Mouse (Mus musculus) ES-Bruce4 (cell line): ENCODE measurements around the gene Pcgf6. TPM values are rescaled to one million over a fixed set of nuclear protein-coding genes. Genes with fewer than 3 reads are reported as not detected.
A peak's percentile ranks its signal among the peaks of the same experiment; 100 is the strongest.

Source experiments
- H3K27ac ChIP-seq: 2 replicates; pipeline ENCODE4 v1.5.1; 2012; ENCODE audit warnings: low read length, inconsistent platforms; ENCODE audit not compliant: insufficient read depth
- H3K27me3 ChIP-seq: 2 replicates; pipeline ENCODE4 v1.6.1; 2012; ENCODE audit warnings: mild to moderate bottlenecking, low read length, inconsistent platforms; ENCODE audit not compliant: control insufficient read depth, poor library complexity, insufficient read depth, severe bottlenecking
- H3K36me3 ChIP-seq: 2 replicates; pipeline ENCODE4 v1.6.1; 2012; ENCODE audit warnings: inconsistent platforms, mild to moderate bottlenecking, low read length, moderate library complexity; ENCODE audit not compliant: control insufficient read depth, poor library complexity, insufficient read depth, severe bottlenecking
- H3K4me1 ChIP-seq: one replicate; pipeline ENCODE4 v1.8.1; 2011; ENCODE audit warnings: low read length; ENCODE audit not compliant: control insufficient read depth, insufficient read depth
- H3K4me3 ChIP-seq: 2 replicates; pipeline ENCODE4 v1.5.1; 2011; ENCODE audit warnings: low read depth, mild to moderate bottlenecking, low read length
- H3K9ac ChIP-seq: 2 replicates; pipeline ENCODE4 v1.6.1; 2012; ENCODE audit warnings: low read depth, mild to moderate bottlenecking, inconsistent platforms; ENCODE audit not compliant: poor library complexity, severe bottlenecking
- H3K9me3 ChIP-seq: replicated peaks from 2 replicates; pipeline ENCODE4 v1.6.1; 2012; ENCODE audit warnings: mild to moderate bottlenecking, low read length, inconsistent platforms; ENCODE audit not compliant: control insufficient read depth, poor library complexity, insufficient read depth, severe bottlenecking
- CTCF ChIP-seq: IDR thresholded peaks from one replicate; pipeline ENCODE4 v1.8.1; 2011; ENCODE audit warnings: low read depth, low read length
- EP300 ChIP-seq: IDR thresholded peaks from 2 replicates; pipeline ENCODE4 v1.6.1; 2011; ENCODE audit warnings: low read depth, low read length; ENCODE audit not compliant: insufficient read depth
- POLR2A ChIP-seq: IDR thresholded peaks from one replicate; pipeline ENCODE4 v1.8.1; 2011; ENCODE audit warnings: low read length; ENCODE audit not compliant: insufficient read depth
- polyA plus RNA-seq: library from polyadenylated mRNA; stranded (reverse); fragments of >200 nt; gene quantifications from 2 replicates; pipeline ENCODE4 v1.2.4, GENCODE M21; 2011; ENCODE audit warnings: low read depth; ENCODE audit not compliant: missing spikeins, insufficient read depth, insufficient read length

Pcgf6 gene
- polyA plus RNA-seq = 70.7 and 73.2 TPM in 2 replicates

DNA sequence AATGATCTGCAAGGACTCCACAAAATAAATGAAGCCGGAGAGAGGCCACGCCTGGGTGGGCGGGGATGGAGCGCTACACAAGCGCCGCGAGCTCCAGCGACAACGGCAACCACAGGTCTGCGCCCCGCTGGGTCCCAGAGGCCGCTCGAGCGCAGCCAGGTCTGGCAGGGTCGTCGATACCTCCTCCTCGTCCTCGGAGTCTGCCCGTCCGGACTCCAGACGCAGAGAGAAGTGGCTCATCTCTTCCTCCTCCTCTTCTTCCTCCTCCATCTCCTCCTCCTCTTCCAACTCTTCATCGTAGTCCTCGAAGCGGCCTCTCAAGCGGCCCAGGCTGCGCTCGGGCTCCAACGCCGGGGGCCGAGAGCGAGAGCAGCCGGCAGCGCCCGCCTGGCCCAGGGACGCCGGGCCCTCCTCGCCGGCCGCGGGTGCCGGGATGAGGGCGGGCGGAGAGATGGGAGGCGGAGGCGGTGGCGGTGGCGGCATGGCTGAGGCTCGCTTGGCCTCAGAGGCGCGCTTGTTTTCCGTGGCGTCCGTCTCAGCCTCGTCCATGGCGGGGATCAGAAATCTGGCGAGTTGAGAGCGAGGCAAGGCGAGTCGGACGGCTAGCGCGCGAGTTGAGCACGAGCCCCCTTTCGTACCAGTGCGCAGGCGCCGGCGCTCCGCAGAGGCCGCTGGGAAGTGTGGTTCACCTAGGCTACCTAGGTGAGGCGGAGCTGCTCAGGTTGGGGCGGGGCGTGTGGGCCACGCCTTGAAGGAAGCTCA lies at the start of gene Pcgf6:
Gene Pcgf6, minus strand, starts transcription at position 636 of the 762 bp plus-strand sequence.
- Histone ChIP-seq H3K9me3 (no peaks in the 10 kb centered on the region), H3K27ac (peak within 1 kb of the TSS; percentile 46), H3K36me3 (peaks cover 13% of the 10 kb centered on the region), H3K4me1 (peaks cover 1% of the 10 kb centered on the region), H3K4me3 (peak within 1 kb of the TSS; percentile 91), H3K27me3 (no peaks in the 10 kb centered on the region), H3K9ac (peak within 1 kb of the TSS; percentile 88)
- TF ChIP-seq CTCF (no peak), POLR2A (peak; percentile 66)

DNA sequence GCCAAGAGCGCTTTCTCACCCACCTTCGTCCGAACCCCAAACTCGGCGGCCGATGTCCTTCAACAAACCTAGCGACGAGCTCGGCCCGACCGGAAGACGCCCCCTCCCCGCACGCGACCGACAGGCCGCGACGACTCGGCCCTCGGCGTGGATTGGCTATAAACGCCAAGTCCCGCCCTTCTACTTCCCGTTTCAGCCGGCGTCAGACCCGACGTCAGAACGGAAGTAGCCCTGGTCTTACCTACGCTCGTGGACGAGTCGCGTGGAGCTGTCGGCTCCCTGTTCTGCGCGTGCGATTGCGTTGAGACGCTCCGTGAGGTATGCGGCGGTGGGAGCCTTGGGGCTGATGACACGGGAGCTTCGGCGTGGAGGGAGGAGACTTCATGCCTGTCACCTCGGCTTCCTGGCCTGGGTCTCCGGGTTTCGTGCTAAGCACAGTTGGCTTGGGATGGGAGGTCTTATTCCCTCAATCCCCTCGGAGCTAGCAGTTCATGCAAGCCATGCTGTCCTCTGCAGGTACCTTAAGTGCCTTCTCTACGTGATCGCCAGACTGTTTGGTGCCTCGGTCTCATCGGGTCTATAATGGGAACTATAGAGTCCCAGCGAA lies 39.9 kb upstream of the Pcgf6 start, which contains the start of the genes Usmg5 and Pdcd11:
Gene Usmg5, minus strand, starts transcription at position 98 of the 607 bp plus-strand sequence.
Gene Pdcd11, plus strand, starts transcription at position 219 of the 607 bp plus-strand sequence.
- no peaks in the 10 kb centered on the region for H3K9me3 ChIP-seq
- H3K4me1 ChIP-seq = no peaks in the 10 kb centered on the region
- H3K9ac ChIP-seq = peak within 1 kb of the TSS; percentile 84
- H3K4me3 ChIP-seq = peak within 1 kb of the TSS; percentile 94
- no peaks in the 10 kb centered on the region for H3K27me3 ChIP-seq
- H3K36me3 ChIP-seq = peaks cover 31% of the 10 kb centered on the region
- TF ChIP-seq EP300 (no peak), POLR2A (peak; percentile 97), CTCF (no peak)
- H3K27ac ChIP-seq = peak within 1 kb of the TSS; percentile 18

DNA sequence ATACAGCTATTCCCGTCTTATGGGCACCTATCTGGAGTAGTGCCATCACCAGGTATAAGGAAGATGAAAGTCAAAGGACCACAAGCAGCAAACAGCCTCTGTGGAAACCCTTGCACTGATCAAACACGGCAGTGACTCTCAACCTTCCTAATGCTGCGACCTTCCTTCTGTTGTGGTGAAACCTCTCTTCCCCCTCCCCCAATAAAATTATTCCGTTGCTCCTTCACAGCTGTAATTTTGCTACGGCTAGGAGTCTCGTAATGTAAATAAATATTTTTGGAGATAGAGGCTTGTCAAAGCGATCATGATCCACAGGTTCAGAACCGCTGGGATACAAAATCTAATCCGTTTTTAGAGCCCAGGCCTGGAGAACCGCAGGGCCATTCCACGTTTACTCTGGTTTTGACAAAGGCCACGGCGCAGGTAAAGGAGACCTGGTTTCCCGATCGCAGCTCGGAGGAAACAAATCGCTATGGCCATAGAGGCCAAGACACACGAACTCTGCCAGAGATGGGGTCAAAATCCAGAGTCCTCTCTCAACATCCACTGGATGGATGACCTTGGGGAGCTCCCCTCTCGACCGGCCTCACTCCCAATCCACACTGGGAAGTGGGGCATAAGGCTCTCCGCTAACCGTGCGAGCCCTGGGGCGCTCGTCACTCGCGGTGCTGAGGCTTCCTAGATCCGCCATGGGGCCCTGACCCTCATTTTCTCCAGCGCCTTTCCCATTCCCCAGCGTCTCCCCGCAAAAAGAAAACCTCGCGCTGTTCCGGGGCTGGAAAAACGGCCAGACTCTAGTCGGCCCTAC lies 39.2 kb upstream of the Pcgf6 start:
- no peaks in the 10 kb centered on the region for H3K4me1 ChIP-seq
- H3K27ac ChIP-seq = peak overlapping the region; percentile 18
- H3K9ac ChIP-seq = peak overlapping the region; percentile 84
- peak overlapping the region; percentile 80 for H3K4me3 ChIP-seq
- no peaks in the 10 kb centered on the region for H3K9me3 ChIP-seq
- TF ChIP-seq EP300 = no peak
- TF ChIP-seq POLR2A = no peak
- no peak for TF ChIP-seq CTCF
- peaks cover 28% of the 10 kb centered on the region for H3K36me3 ChIP-seq
- H3K27me3 ChIP-seq = no peaks in the 10 kb centered on the region

DNA sequence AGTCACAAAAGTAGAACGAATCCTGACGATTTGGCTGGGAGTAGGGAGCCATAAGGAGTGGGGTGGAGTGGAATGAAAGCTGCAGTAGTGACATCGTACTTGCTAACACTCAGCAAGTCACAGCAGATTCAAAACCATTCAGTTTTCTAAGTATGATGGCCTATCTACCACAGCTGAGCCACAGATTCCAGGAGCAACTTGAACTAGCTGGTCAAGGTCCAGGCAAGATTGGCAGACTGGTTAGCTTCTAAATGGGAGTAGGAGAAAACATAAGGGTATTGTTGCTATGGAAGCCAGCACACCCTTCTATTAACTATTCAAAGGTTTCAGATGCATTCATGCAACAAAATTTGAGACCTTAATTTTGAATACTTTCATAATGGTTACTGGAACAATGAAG lies 37.5 kb upstream of the Pcgf6 start:
- Histone ChIP-seq H3K27me3 (no peaks in the 10 kb centered on the region), H3K36me3 (peaks cover 37% of the 10 kb centered on the region), H3K9ac (no peak overlapping the region), H3K4me3 (no peak overlapping the region), H3K27ac (no peak overlapping the region), H3K4me1 (no peaks in the 10 kb centered on the region), H3K9me3 (no peaks in the 10 kb centered on the region)
- no peak for TF ChIP-seq EP300
- no peak for TF ChIP-seq CTCF
- TF ChIP-seq POLR2A = no peak

DNA sequence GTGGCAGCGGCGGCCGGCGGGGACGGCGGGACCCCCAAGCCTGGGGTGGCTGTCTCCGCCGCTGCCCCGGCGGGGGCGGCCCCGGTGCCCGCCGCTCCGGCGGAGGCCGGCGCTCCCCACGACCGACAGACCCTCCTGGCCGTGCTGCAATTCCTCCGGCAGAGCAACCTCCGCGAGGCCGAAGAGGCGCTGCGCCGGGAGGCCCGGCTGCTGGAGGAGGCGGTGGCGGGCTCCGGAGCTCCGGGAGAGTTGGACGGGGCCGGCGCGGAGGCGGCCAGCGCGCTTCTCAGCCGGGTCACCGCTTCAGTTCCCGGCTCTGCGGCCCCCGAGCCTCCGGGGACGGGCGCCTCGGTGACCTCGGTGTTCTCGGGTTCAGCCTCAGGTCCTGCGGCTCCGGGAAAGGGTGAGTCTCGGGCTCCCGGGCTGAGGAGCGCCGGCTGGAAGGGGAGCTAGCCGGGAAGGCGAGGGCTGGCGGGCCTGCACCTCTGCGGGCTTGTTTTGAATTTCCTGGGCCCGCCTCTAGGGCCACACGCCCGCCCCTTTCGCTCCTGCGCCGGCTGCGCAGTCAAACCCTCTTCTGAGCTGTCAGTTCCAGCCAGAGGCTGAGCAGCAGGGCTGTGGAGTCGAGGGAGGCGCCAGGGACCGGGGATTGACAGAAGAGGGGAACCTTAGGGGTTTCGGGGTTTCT lies 17.4 kb upstream of the Pcgf6 start:
- Histone ChIP-seq H3K36me3 (peaks cover 20% of the 10 kb centered on the region), H3K27me3 (no peaks in the 10 kb centered on the region), H3K27ac (no peak overlapping the region), H3K4me1 (no peaks in the 10 kb centered on the region), H3K9ac (peak overlapping the region; percentile 91), H3K9me3 (no peaks in the 10 kb centered on the region), H3K4me3 (peak overlapping the region; percentile 66)
- TF ChIP-seq CTCF (no peak), EP300 (no peak), POLR2A (no peak)
